Mouse (Mus musculus): ENCODE measurements at regions not wholly inside any gene's neighbourhood (a gene's known extent, or its start where the extent isn't known, plus 50 kb on each side); places are given as distances from the start of the nearest gene placed in this dataset.

- TF ChIP-seq POLR2A (IDR thresholded peaks at IDR 0.05; ENCODE audit: low read depth, low read length) (no peak), CTCF (IDR thresholded peaks at IDR 0.05; ENCODE audit: borderline replicate concordance, insufficient read depth, low read length) (no peak)
These were observed 207.1 kb downstream of the Lmo4 start for GRCm38 (mm10) chr3:143997909-143998308.
